ENCODE assay signal across 8 mouse cellular contexts in genomic region chr1:138840440-138841305, GRCm38 (mm10). TPM values are rescaled to one million over a fixed set of nuclear protein-coding genes. Genes with fewer than 3 reads are reported as not detected.
DNase-seq lines count a peak whose midpoint lies in the region; ATAC-seq lines count a peak whose summit lies in the region.

No protein-coding gene starts in this region.

- peak; percentile 55 for DNase-seq in heart, adult 11 months
- DNase-seq in heart, adult 8-10 months (ENCODE audit: low spot score): no peak
- peak; percentile 40 to 51 for DNase-seq in B cell, adult 2 months
- DNase-seq in spleen, postnatal 36 days (ENCODE audit: low spot score in 2 of 2): no peak
- DNase-seq in adrenal gland, postnatal 36 days: no peak

- no peak for ATAC-seq in heart, embryonic 15.5 days (replicated peaks; ENCODE audit: insufficient number of reproducible peaks, insufficient read depth, low FRiP score, low read depth)
- no peak for ATAC-seq in midbrain, embryonic 12.5 days (ENCODE audit: low FRiP score, low read depth)
- ATAC-seq in erythroid progenitor cell, adult 5-6 weeks (replicated peaks; ENCODE audit: low FRiP score, poor library complexity, severe bottlenecking): no peak

- H3K27me3 ChIP-seq in heart, embryonic 15.5 days: peaks cover 92% of the 10 kb centered on the region
- H3K27me3 ChIP-seq in midbrain, embryonic 12.5 days: peaks cover 72% of the 10 kb centered on the region

- H3K4me3 ChIP-seq in heart, embryonic 15.5 days: peak overlapping the region; percentile 52
- H3K4me3 ChIP-seq in midbrain, embryonic 12.5 days: peak overlapping the region; percentile 60

- peak overlapping the region; percentile 79 for H3K4me2 ChIP-seq in heart, embryonic 15.5 days
- H3K4me2 ChIP-seq in midbrain, embryonic 12.5 days (replicated peaks): peak overlapping the region; percentile 65

- H3K9ac ChIP-seq in heart, embryonic 15.5 days: no peak overlapping the region
- peak overlapping the region; percentile 82 for H3K9ac ChIP-seq in midbrain, embryonic 12.5 days (replicated peaks)

- no peaks in the 10 kb centered on the region for H3K36me3 ChIP-seq in heart, embryonic 15.5 days
- no peaks in the 10 kb centered on the region for H3K36me3 ChIP-seq in midbrain, embryonic 12.5 days

- H3K9me3 ChIP-seq in heart, embryonic 15.5 days (replicated peaks): no peaks in the 10 kb centered on the region
- H3K9me3 ChIP-seq in midbrain, embryonic 12.5 days: no peaks in the 10 kb centered on the region

- peaks cover 30% of the 10 kb centered on the region for H3K4me1 ChIP-seq in heart, embryonic 15.5 days (replicated peaks)
- H3K4me1 ChIP-seq in midbrain, embryonic 12.5 days: peaks cover 29% of the 10 kb centered on the region

- 11% methylated on average over 25 of the region's 25 CpGs for WGBS in heart, embryonic 15.5 days
- 4% methylated on average over 25 of the region's 25 CpGs for WGBS in midbrain, embryonic 12.5 days

- no peak overlapping the region for H3K27ac ChIP-seq in heart, embryonic 15.5 days
- H3K27ac ChIP-seq in midbrain, embryonic 12.5 days (replicated peaks): peak overlapping the region; percentile 93

RNA-seq across cellular contexts. Expression of gene Lhx9, which starts 7.7 kb away (rescaled TPM):
- under 1 TPM in 1 of 4 experiments, not detected in 3; 0.25 TPM for total RNA-seq in heart, adult 8-10 months (2022)
- polyA plus RNA-seq in heart, embryonic 15.5 days (2015; fragmentation: Nextera tagmentation; extraction: Ambion mirVana): 0.18 and 0.24 TPM in 2 replicates
- 89.4 and 106 TPM in 2 replicates for polyA plus RNA-seq in midbrain, embryonic 12.5 days (2016; fragmentation: Nextera tagmentation; extraction: Ambion mirVana)
- total RNA-seq in adrenal gland, postnatal 36 days (2021): under 1 TPM in 1 of 2 experiments, not detected in 1; 0.07 TPM
- total RNA-seq in erythroid progenitor cell, adult 5-6 weeks (2015; ENCODE audit: low replicate concordance): not detected in 2 replicates
- not detected in 2 replicates for total RNA-seq in erythroid progenitor cell, adult 5-6 weeks (2017; ENCODE audit: low replicate concordance)

RNA-seq across cellular contexts. Expression of gene 2310009B15Rik, which starts 16.0 kb away (rescaled TPM):
- 10 to 100 TPM in 3 of 4 experiments, 1 to 10 TPM in 1; 9.6 to 12.8 (median 10.9) TPM for total RNA-seq in heart, adult 8-10 months (2022)
- 25.5 and 29.1 TPM in 2 replicates for polyA plus RNA-seq in heart, embryonic 15.5 days (2015; fragmentation: Nextera tagmentation; extraction: Ambion mirVana)
- polyA plus RNA-seq in midbrain, embryonic 12.5 days (2016; fragmentation: Nextera tagmentation; extraction: Ambion mirVana): 65.1 and 66.6 TPM in 2 replicates
- total RNA-seq in adrenal gland, postnatal 36 days (2021): 10 to 100 TPM; 19.3 to 20.7 TPM
- not detected in 2 replicates for total RNA-seq in erythroid progenitor cell, adult 5-6 weeks (2015; ENCODE audit: low replicate concordance)
- total RNA-seq in erythroid progenitor cell, adult 5-6 weeks (2017; ENCODE audit: low replicate concordance): not detected in 2 replicates

Comparison
In these comparisons a context has a peak if more than half of its experiments do, and no peak if none do; other contexts are left out.
1. DNase-seq: peak in heart, adult 11 months (single experiment) and B cell, adult 2 months (2 of 2); none in heart, adult 8-10 months (single experiment), spleen, postnatal 36 days (0 of 2) and adrenal gland, postnatal 36 days (0 of 2).
2. RNA of gene 2310009B15Rik, which starts 16.0 kb away (total RNA-seq): 19.3 to 20.7 TPM in adrenal gland, postnatal 36 days and 9.6 to 12.8 TPM in heart, adult 8-10 months; not detected in erythroid progenitor cell, adult 5-6 weeks; every median in the first group is over 4 times any median in the second.